Mouse (Mus musculus): ENCODE data around the gene Pltp. TPM values are rescaled to one million over a fixed set of nuclear protein-coding genes. Genes with fewer than 3 reads are reported as not detected.

Gene Pltp
- total and polyA plus RNA-seq, 3 experiments: 5.2 to 17.1 TPM; not detected in 1

DNA sequence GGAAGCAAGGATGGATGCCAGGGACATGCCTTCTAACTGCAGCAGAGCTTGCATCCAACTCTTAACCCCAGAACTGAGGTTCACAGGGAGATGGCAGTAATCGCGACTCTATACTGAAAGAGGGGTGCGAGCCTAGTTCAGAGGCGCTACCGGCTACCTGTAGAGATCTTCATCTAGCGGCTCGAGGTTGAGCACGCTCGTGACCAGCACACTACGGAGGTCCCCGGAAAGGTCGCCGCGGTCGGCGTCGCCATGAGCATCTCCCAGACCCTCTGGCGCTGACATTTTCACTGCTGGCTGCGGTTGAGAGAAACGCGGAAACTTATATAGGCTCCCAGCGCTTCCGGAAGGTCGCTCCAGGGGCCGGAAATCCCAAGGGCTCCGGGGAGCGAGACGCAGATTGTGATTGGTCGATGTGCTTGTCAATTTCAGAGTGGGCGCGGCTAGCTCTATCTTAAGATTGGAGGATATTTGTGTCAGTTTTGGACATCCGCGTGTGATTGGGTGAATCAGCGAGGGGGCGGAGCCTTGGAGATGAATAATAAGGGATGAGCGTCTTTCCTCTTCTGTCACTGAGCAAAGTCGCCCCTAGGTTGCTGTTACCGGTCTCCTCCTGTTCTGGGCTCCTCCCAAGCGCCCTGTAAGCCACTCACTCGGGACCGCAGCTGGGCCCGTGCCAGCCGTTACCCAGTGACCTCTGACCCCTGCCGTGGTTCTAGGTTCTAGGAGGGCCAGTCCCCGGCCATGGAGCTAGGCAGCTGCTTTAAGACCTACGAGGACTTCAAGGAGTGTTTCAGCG is 52.8 kb downstream of the Pltp start, which contains the start of the genes Acot8 and Zswim3:
Gene Acot8, minus strand, starts transcription at position 350 of the 799 bp plus-strand sequence.
Gene Zswim3, plus strand, starts transcription at position 566 of the 799 bp plus-strand sequence.
- Histone ChIP-seq H3K27ac (ENCODE audit: control insufficient read depth, low read depth, low read length) (peak within 1 kb of the TSS; percentile 97), H3K9me3 (replicated peaks; ENCODE audit: insufficient read depth, low read length) (no peaks in the 10 kb centered on the region), H3K9ac (ENCODE audit: control insufficient read depth, low read depth, low read length, poor library complexity, severe bottlenecking) (peak within 1 kb of the TSS; percentile 90), H3K36me3 (ENCODE audit: control insufficient read depth in 1 of 2, insufficient read depth in 2 of 2, low read length in 2 of 2) (peaks cover 0 to 18% of the 10 kb centered on the region in 2 experiments; a peak in 3 of 4 replicates), H3K4me3 (ENCODE audit: control insufficient read depth in 1 of 2, insufficient read depth in 1 of 2, low read depth in 2 of 2, low read length in 2 of 2) (peak within 1 kb of the TSS; percentile 71 to 90), H3K79me2 (ENCODE audit: control insufficient read depth, insufficient read depth, low read length, poor library complexity) (peaks cover 30% of the 10 kb centered on the region), H3K4me1 (ENCODE audit: control insufficient read depth in 1 of 2, insufficient read depth in 2 of 2, low read length in 2 of 2) (peaks cover 7 to 17% of the 10 kb centered on the region in 2 experiments; a peak in 3 of 4 replicates), H3K27me3 (ENCODE audit: control insufficient read depth in 1 of 2, insufficient read depth in 2 of 2, low read length in 2 of 2) (no peaks in the 10 kb centered on the region)
- peak; percentile 100 for DNase-seq (ENCODE audit: low read depth, low spot score)
- TF ChIP-seq ELF1 (IDR thresholded peaks at IDR 0.05; ENCODE audit: low read depth, low read length) (peak; percentile 92), SIN3A (IDR thresholded peaks at IDR 0.05; ENCODE audit: low read length) (peak; percentile 83; the same call in 1 of the 2 replicates), TCF12 (IDR thresholded peaks at IDR 0.05; ENCODE audit: low read depth, low read length) (peak; percentile 7; the same call in 1 of the 2 replicates), USF1 (IDR thresholded peaks at IDR 0.05; ENCODE audit: low read depth, low read length) (no peak), CTCF (IDR thresholded peaks at IDR 0.05 in 2 of 3, conservative IDR thresholded peaks at IDR 0.05 in 1 of 3; ENCODE audit: control insufficient read depth in 1 of 3, insufficient read depth in 1 of 3, low read depth in 2 of 3, low read length in 3 of 3, poor library complexity in 1 of 3, severe bottlenecking in 1 of 3) (no peak), CHD1 (IDR thresholded peaks at IDR 0.05; ENCODE audit: low read depth, low read length) (no peak), CHD2 (IDR thresholded peaks at IDR 0.05; ENCODE audit: low read length) (peak; percentile 93), RAD21 (IDR thresholded peaks at IDR 0.05; ENCODE audit: low read depth, low read length) (no peak), KAT2A (conservative IDR thresholded peaks at IDR 0.05; ENCODE audit: low read depth, low read length) (no peak; the same call in 1 of the 2 replicates), TAL1 (IDR thresholded peaks at IDR 0.05; ENCODE audit: low read length) (no peak), POLR2A (IDR thresholded peaks at IDR 0.05; ENCODE audit: control insufficient read depth in 1 of 2, insufficient read depth in 1 of 2, low read depth in 1 of 2, low read length in 2 of 2, poor library complexity in 1 of 2) (peak; percentile 87 to 99), NELFE (IDR thresholded peaks at IDR 0.05; ENCODE audit: low read depth, low read length) (peak; percentile 99), EP300 (IDR thresholded peaks at IDR 0.05; ENCODE audit: low read depth in 1 of 2, low read length in 2 of 2) (no peak), ZNF384 (IDR thresholded peaks at IDR 0.05; ENCODE audit: low read depth, low read length) (no peak), MAFK (IDR thresholded peaks at IDR 0.05; ENCODE audit: borderline replicate concordance, low read depth, low read length) (no peak), MXI1 (IDR thresholded peaks at IDR 0.05; ENCODE audit: low read depth, low read length) (peak; percentile 82), MYC (IDR thresholded peaks at IDR 0.05; ENCODE audit: low read depth, low read length) (peak; percentile 62; the same call in 1 of the 2 replicates), MAZ (IDR thresholded peaks at IDR 0.05; ENCODE audit: low read depth, low read length) (peak; percentile 54; the same call in 1 of the 2 replicates), BHLHE40 (IDR thresholded peaks at IDR 0.05; ENCODE audit: borderline replicate concordance, low read depth, low read length) (no peak), HCFC1 (IDR thresholded peaks at IDR 0.05; ENCODE audit: low read depth, low read length) (peak; percentile 89), MYB (IDR thresholded peaks at IDR 0.05; ENCODE audit: low read depth, low read length) (peak; percentile 71), TBP (IDR thresholded peaks at IDR 0.05; ENCODE audit: low read depth, low read length) (peak; percentile 98), ZC3H11A (IDR thresholded peaks at IDR 0.05; ENCODE audit: low read depth, low read length) (no peak), MAX (IDR thresholded peaks at IDR 0.05; ENCODE audit: low read length) (no peak), ZMIZ1 (IDR thresholded peaks at IDR 0.05; ENCODE audit: low read depth, low read length) (peak; percentile 98), ETS1 (IDR thresholded peaks at IDR 0.05; ENCODE audit: low read depth, low read length) (peak; percentile 8; the same call in 1 of the 2 replicates), POLR2AphosphoS5 (IDR thresholded peaks at IDR 0.05; ENCODE audit: borderline replicate concordance, low read depth, low read length) (peak; percentile 31; the same call in 1 of the 2 replicates), E2F4 (IDR thresholded peaks at IDR 0.05; ENCODE audit: borderline replicate concordance, low read depth, low read length) (no peak), NRF1 (IDR thresholded peaks at IDR 0.05; ENCODE audit: insufficient read depth, low read depth, low read length, poor library complexity, severe bottlenecking) (0 out of 2 replicates have a peak, but pooled peaks have one; percentile 39), POLR2AphosphoS2 (IDR thresholded peaks at IDR 0.05; ENCODE audit: low read length) (peak; percentile 97), USF2 (IDR thresholded peaks at IDR 0.05; ENCODE audit: borderline replicate concordance in 1 of 2, insufficient read depth in 1 of 2, low read depth in 1 of 2, low read length in 2 of 2) (no peak)
